Mouse (Mus musculus) forebrain, postnatal 0 days (tissue): ENCODE results near the gene 4931406C07Rik. TPM values are rescaled to one million over a fixed set of nuclear protein-coding genes. Genes with fewer than 3 reads are reported as not detected.

Experiments
- ATAC-seq: fragments of 200-750 bp; cut with Nextera tagmentation; 2 replicates; pipeline ENCODE4 v1.8.0; 2017; ENCODE audit warnings: mild to moderate bottlenecking, moderate library complexity
- DNase-seq: peaks from one replicate; pipeline ENCODE4 v3.0.0-alpha.2; 2015
- H3K27ac ChIP-seq: fragments of 300-500 bp; sonication (generic); 2 replicates; pipeline ENCODE4 v1.5.1; 2014; ENCODE audit warnings: low read depth, mild to moderate bottlenecking, antibody characterized with exemption, low read length, moderate library complexity, mixed read lengths
- H3K27me3 ChIP-seq: fragments of 300-500 bp; sonication (generic); 2 replicates; pipeline ENCODE4 v1.6.1; 2014; ENCODE audit warnings: mild to moderate bottlenecking, low read length, mixed read lengths; ENCODE audit not compliant: insufficient read depth
- H3K36me3 ChIP-seq: fragments of 300-500 bp; sonication (generic); 2 replicates; pipeline ENCODE4 v1.6.1; 2014; ENCODE audit warnings: mild to moderate bottlenecking, moderate library complexity; ENCODE audit not compliant: insufficient read depth
- H3K4me1 ChIP-seq: fragments of 300-500 bp; sonication (generic); 2 replicates; pipeline ENCODE4 v1.6.1; 2014; ENCODE audit warnings: antibody characterized with exemption; ENCODE audit not compliant: insufficient read depth
- H3K4me2 ChIP-seq: fragments of 300-500 bp; sonication (generic); 2 replicates; pipeline ENCODE4 v1.6.1; 2014; ENCODE audit warnings: low read depth, mild to moderate bottlenecking, moderate library complexity
- H3K4me3 ChIP-seq: fragments of 300-500 bp; sonication (generic); 2 replicates; pipeline ENCODE4 v1.5.1; 2014; ENCODE audit warnings: low read depth, low read length, mixed read lengths
- H3K9ac ChIP-seq: fragments of 300-500 bp; sonication (generic); 2 replicates; pipeline ENCODE4 v1.6.1; 2014; ENCODE audit warnings: mild to moderate bottlenecking
- H3K9me3 ChIP-seq: fragments of 300-500 bp; sonication (generic); 2 replicates; pipeline ENCODE4 v1.6.1; 2016; ENCODE audit warnings: low read length
- CTCF ChIP-seq: sonication (generic); IDR thresholded peaks from 2 replicates; pipeline ENCODE4 v1.5.1; 2016; ENCODE audit warnings: antibody characterized with exemption, control low read depth, low read depth
- WGBS: fragments of 180-500 bp; shearing (Covaris S2); extraction: QIAGEN DNeasy Blood & Tissue Kit; methylation state at CpG from one replicate; pipeline ENCODE4 v1.1.7; 2014; 5-methylcytosine and 5-hydroxymethylcytosine counted together
- polyA plus RNA-seq: library from polyadenylated mRNA; unstranded; fragments of >200 nt; fragmentation: Nextera tagmentation; extraction: Ambion mirVana; gene quantifications from 2 replicates; pipeline ENCODE4 v1.2.1, GENCODE M21; 2015
- total RNA-seq: library from RNA; depleted of rRNA; stranded (reverse); fragments of >200 nt; gene quantifications from 2 replicates; pipeline ENCODE4 v1.2.3, GENCODE M21; 2014

The 4931406C07Rik gene
- total and polyA plus RNA-seq, 2 experiments from 2014 or later: 12.5 to 12.9 TPM

- TF ChIP-seq CTCF: no peak
- H3K4me2 ChIP-seq: no peak overlapping the region
- no peak overlapping the region for H3K27ac ChIP-seq
- H3K9me3 ChIP-seq: no peaks in the 10 kb centered on the region
- peaks cover 2% of the 10 kb centered on the region; the same call in 1 of the 2 replicates for H3K36me3 ChIP-seq
- H3K9ac ChIP-seq: no peak overlapping the region
- DNase-seq: no peak
- 82% methylated on average over 7 of the region's 7 CpGs for WGBS
- no peak overlapping the region for H3K4me3 ChIP-seq
- no peaks in the 10 kb centered on the region for H3K4me1 ChIP-seq
- H3K27me3 ChIP-seq: no peaks in the 10 kb centered on the region
- ATAC-seq: no peak
These were observed 54.1 kb downstream of the 4931406C07Rik start for GRCm38 (mm10) chr9:15252196-15252595.

- no peak for ATAC-seq
- Histone ChIP-seq H3K9ac (no peak overlapping the region), H3K27ac (no peak overlapping the region), H3K4me3 (no peak overlapping the region), H3K4me1 (no peaks in the 10 kb centered on the region), H3K36me3 (no peaks in the 10 kb centered on the region), H3K4me2 (no peak overlapping the region), H3K9me3 (no peaks in the 10 kb centered on the region), H3K27me3 (no peaks in the 10 kb centered on the region)
- 76% methylated on average over 7 of the region's 7 CpGs for WGBS
- no peak for TF ChIP-seq CTCF
- DNase-seq: no peak
These were observed 55.9 kb downstream of the 4931406C07Rik start for GRCm38 (mm10) chr9:15250376-15250775.

GRCm38 (mm10) chr9:15245319-15246075 is 60.8 kb downstream of the 4931406C07Rik start:
- no peak overlapping the region for H3K9ac ChIP-seq
- H3K4me1 ChIP-seq: no peaks in the 10 kb centered on the region
- no peaks in the 10 kb centered on the region for H3K36me3 ChIP-seq

GRCm38 (mm10) chr9:15242130-15242529 is 64.1 kb downstream of the 4931406C07Rik start:
- DNase-seq (no peak), ATAC-seq (no peak)
- H3K27ac ChIP-seq: no peak overlapping the region
- no peak for TF ChIP-seq CTCF
- no peak overlapping the region for H3K4me2 ChIP-seq
- no peak overlapping the region for H3K4me3 ChIP-seq
- H3K9me3 ChIP-seq: no peaks in the 10 kb centered on the region
- WGBS: 93% methylated on average over 1 of the region's 1 CpGs
- H3K9ac ChIP-seq: no peak overlapping the region
- H3K27me3 ChIP-seq: no peaks in the 10 kb centered on the region
- H3K36me3 ChIP-seq: no peaks in the 10 kb centered on the region
- 0 out of 2 replicates have a peak, but pooled peaks cover 4% of the 10 kb centered on the region for H3K4me1 ChIP-seq

More at GRCm38 (mm10) chr9:15245319-15246075, 60.8 kb downstream of the 4931406C07Rik start:
- H3K4me3 ChIP-seq: no peak overlapping the region
- no peak for TF ChIP-seq CTCF
- no peaks in the 10 kb centered on the region for H3K9me3 ChIP-seq
- DNase-seq (no peak), ATAC-seq (no peak)
- whole genome bisulfite sequencing: 81% methylated on average over 14 of the region's 14 CpGs
- no peak overlapping the region for H3K27ac ChIP-seq
- no peak overlapping the region for H3K4me2 ChIP-seq
- no peaks in the 10 kb centered on the region for H3K27me3 ChIP-seq

- Histone ChIP-seq H3K9ac (no peak overlapping the region), H3K27ac (no peak overlapping the region), H3K4me1 (0 out of 2 replicates have a peak, but pooled peaks cover 4% of the 10 kb centered on the region), H3K9me3 (no peaks in the 10 kb centered on the region), H3K4me2 (no peak overlapping the region), H3K27me3 (no peaks in the 10 kb centered on the region), H3K36me3 (no peaks in the 10 kb centered on the region), H3K4me3 (no peak overlapping the region)
- DNase-seq: peak; percentile 55
- WGBS: 48% methylated on average over 9 of the region's 9 CpGs
- TF ChIP-seq CTCF: peak; percentile 59
- ATAC-seq: no peak
These were observed 64.7 kb downstream of the 4931406C07Rik start for GRCm38 (mm10) chr9:15241596-15241939.

GRCm38 (mm10) chr9:15240863-15241595 is 65.2 kb downstream of the 4931406C07Rik start:
- H3K9ac ChIP-seq: no peak overlapping the region
- H3K27ac ChIP-seq: no peak overlapping the region
- ATAC-seq: no peak
- no peaks in the 10 kb centered on the region for H3K36me3 ChIP-seq
- TF ChIP-seq CTCF: no peak
- H3K9me3 ChIP-seq: no peaks in the 10 kb centered on the region
- DNase-seq: no peak
- 70% methylated on average over 6 of the region's 6 CpGs for WGBS
- H3K4me2 ChIP-seq: no peak overlapping the region
- 0 out of 2 replicates have a peak, but pooled peaks cover 4% of the 10 kb centered on the region for H3K4me1 ChIP-seq
- H3K27me3 ChIP-seq: no peaks in the 10 kb centered on the region
- H3K4me3 ChIP-seq: no peak overlapping the region

- Histone ChIP-seq H3K4me3 (0 out of 2 replicates have a peak overlapping the region, but pooled peaks have one; percentile 51), H3K4me1 (0 out of 2 replicates have a peak, but pooled peaks cover 4% of the 10 kb centered on the region), H3K9me3 (no peaks in the 10 kb centered on the region), H3K36me3 (no peaks in the 10 kb centered on the region), H3K27ac (no peak overlapping the region), H3K27me3 (no peaks in the 10 kb centered on the region), H3K4me2 (peak overlapping the region; percentile 69; the same call in 1 of the 2 replicates), H3K9ac (no peak overlapping the region)
- WGBS: 91% methylated on average over 6 of the region's 6 CpGs
- TF ChIP-seq CTCF: no peak
- DNase-seq (no peak), ATAC-seq (no peak)
These were observed 66.2 kb downstream of the 4931406C07Rik start for GRCm38 (mm10) chr9:15240006-15240405.
